Mouse (Mus musculus) ES-Bruce4 (cell line): Measurements from ENCODE around the gene E2f1.

Experiments
- CTCF ChIP-seq: IDR thresholded peaks from one replicate; pipeline ENCODE4 v1.8.1; 2011; ENCODE audit warnings: low read depth, low read length
- EP300 ChIP-seq: IDR thresholded peaks from 2 replicates; pipeline ENCODE4 v1.6.1; 2011; ENCODE audit warnings: low read depth, low read length; ENCODE audit not compliant: insufficient read depth
- POLR2A ChIP-seq: IDR thresholded peaks from one replicate; pipeline ENCODE4 v1.8.1; 2011; ENCODE audit warnings: low read length; ENCODE audit not compliant: insufficient read depth

GRCm38 (mm10) chr2:154572996-154573395 lies 3.3 kb upstream of the E2f1 start:
- TF ChIP-seq EP300 = no peak
- no peak for TF ChIP-seq POLR2A
- no peak for TF ChIP-seq CTCF
